Mouse (Mus musculus): ENCODE data around the gene Snapin.

Snapin gene

DNA sequence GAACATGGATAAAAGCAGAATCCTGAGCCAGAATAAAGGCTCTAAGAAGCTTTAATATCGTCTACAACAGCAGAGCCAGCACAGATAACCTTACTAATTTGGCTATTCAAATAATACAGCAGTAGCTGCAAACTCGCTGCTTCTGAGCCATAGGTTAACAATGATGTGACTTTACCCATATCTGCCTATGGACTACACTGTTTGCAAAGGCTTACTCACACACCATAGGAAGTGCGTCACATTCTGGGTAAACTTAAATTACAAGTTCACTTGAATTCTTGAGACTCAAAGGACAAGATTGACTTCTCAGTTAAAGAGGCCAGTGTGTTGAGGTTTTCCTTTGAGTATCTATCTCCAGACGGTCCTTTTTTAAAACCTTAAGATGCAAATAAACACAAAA is 12.6 kb upstream of the Snapin start:
- DNase-seq, result no peak

DNA sequence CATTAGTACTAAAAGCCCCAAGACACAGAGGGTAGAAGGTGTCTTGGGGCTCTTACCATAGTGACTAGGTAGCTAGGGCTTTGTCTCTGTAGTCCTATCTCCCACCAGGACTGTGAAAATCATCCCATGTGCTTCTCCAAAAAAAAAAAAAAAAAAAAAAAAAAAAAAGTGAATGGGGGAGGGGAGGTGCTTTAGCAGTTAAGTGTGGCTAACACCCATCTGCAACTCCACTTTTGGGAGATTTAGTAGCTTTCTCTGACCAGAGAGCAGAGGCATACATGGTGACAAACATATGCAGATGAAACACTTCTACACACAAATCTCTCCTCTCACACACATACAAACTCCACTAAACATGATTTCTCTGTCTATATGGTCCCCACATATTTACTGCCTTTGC is 6.8 kb upstream of the Snapin start:
- DNase-seq, result no peak

DNA sequence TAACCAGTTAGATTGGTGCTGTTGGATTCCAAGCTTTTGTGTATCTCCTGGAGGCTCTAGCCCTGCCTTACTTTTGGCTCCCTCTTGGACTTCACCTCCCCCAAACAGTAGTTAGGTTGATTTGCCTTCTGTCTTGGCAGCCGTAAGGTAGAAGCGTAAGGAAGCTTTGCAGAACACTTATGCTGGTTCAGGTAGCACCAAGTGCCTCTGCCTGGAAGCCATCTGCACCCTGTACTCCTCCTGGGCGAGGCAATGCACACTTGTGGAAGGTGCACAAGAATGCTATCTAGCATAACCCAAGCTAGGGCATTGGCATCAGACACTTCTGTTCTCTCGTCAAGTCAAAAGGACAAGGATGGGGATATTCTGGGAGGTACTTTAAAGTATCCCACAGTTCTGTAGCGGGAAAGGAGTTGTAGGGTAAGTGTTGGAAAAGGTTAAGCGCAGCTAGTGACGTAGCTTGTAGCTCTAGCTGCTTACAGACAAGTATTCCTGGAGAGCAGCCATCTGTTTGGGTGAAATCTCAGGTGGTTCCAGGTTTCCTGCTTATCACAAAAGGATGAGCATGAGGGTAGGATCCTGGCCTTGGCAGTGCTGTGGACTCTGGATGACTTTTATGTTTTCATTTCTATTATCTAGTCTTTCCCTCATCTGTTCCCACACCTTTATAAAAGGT is 5.2 kb upstream of the Snapin start:
- no peak for DNase-seq

DNA sequence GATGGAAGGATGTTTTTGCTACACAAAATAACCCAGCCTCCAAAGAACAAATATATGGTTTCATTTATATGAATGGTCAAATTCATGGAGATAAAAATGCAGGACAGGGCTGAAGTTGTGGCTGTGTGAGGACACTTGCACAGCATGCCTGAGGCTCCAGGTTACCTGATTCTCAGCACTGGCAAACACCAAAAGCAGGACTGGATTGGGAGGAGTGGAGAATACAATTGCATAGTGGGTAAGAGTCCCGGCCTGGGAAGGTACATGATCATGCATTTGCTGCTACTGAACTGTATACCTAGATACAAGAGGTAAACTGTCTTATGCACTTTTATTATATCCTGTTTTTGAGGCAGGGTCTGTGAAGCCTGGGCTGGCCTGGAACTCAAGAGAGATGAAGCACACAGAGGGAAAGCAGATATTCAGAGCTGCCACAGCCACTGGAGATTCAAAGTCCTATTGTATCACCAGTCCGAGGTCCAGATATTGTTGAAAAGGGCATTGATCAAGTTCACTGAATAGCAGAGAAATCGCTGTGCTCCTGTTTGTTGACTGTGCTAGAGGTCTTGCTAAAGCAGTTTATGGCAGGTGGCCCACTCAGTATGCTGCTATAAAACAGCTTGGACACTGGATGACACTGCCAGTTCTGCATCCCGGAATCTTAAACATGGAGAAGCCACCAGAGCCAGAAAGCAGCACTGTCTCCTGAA is 3.2 kb upstream of the Snapin start:
- DNase-seq, result no peak

DNA sequence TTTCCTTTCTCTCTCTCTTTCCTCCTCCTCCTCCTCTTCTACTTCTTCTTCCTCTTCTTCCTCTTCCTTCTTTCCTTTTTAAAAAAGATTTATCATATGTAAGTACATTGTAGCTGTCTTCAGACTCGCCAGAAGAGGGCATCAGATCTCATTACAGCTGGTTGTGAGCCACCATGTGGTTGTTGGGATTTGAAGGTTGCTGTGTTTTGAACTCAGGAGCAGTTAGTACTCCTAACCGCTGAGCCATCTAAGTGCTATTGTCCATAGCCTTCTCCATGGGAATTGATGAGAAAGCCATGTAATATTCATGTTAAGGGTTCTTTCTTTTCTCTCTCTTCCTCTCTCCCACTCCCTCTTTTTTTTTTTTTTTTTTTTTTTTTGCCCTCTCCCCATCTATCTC is 517 bp upstream of the Snapin start:
- peak; percentile 48 for DNase-seq

DNA sequence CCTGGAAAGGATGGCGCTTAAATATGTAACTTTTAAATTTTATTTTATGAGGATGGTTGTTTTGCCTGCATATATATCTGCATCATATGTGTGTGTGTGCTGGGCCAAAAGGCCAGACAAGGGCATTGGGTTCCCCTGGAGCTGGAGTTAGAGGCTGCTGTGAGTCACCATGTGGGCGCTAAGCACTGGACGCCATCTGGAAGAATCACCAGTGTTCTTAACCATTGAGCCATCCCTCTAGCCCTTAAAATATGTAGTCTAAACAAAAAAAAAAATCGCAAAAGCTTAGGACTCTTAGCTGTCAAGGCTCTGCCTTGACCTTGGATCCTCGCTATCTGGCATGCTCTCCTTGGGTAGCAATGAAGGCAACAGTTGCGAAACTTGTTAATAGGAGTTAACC is 2.3 kb downstream of the Snapin start:
- DNase-seq, result no peak

DNA sequence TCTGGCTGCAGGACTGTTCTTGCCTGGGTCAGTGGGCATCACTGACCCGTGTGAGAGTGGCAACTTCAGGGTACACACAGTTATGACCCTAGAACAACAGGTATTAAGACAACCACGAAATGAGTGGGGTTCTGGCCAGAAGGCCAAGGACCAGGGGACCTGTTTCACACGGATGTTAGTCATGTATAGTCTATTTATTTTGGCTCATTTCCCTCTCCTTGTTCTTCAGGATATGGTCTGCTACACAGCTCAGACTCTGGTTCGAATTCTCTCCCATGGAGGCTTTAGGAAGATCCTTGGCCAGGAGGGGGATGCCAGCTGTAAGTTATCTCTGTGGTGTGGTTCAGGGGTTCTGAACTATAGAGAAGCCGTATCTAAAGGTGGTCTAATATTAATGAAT is 3.8 kb downstream of the Snapin start:
- DNase-seq, result no peak

DNA sequence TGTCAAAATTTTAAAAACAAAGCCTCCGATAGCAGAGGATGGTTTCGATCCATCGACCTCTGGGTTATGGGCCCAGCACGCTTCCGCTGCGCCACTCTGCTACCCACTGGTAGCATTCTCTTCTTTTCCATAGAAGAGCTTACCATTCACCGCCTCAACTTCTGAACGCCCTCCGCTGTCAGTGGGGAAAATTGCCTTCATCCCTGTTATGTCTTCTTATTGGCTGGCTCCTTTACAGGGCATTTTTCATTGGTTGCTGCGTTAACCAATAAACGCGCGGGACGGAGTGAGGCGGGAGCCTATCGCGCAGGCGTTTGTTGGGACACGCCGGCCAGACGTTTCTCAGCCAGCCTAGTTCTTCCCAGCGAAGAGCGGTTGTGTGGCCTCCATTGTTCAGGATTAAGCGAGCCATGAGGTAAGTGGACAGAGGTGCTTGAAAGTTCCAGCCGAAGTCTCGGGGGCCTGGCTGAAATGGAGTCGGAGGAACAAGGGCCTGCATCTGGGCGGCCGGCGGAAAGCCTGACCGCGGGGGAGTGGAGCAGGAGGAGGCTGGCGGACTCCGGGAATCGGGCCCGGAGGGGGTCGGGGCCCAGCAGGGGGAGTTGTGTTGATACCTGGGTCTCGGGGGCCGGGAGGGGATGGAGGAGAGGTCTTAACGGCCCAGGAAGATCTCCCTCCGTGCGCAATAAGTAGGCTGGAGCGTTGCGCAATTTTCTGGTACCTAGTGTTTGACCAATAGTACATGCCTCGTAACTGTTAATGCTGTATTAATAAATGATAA is 14.8 kb downstream of the Snapin start, which contains the start of gene Ilf2:
Gene Ilf2, plus strand, starts transcription at position 296 of the 781 bp plus-strand sequence.
- DNase-seq, result peak; percentile 93

DNA sequence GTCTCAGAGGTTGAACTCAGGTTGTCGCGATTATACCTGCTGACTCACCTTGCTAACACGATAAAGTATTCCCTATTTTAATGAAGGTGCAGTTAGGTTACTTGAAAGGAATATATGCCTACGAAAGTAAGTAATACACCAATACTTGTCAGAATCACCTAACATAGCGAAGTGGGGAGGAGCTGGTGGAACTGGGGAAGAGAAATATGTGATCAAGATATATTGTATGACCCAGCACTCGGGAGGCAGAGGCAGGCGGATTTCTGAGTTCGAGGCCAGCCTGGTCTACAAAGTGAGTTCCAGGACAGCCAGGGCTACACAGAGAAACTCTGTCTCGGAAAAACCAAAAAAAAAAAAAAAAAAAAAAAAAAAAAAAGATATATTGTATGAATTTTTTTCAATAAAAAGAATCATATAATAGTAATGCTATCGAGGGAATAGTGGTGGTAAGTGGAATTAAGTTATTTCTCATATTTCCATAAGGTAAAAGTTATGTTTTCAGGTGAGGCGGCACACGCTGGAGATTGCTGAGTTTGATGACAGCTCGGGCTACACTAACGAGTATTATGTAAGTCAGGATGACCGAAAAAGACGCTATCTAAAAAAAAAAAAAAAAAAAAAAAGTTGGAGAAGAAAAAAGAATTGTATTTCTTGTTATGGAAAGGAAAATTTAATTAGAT is 15.5 kb downstream of the Snapin start:
- no peak for DNase-seq

DNA sequence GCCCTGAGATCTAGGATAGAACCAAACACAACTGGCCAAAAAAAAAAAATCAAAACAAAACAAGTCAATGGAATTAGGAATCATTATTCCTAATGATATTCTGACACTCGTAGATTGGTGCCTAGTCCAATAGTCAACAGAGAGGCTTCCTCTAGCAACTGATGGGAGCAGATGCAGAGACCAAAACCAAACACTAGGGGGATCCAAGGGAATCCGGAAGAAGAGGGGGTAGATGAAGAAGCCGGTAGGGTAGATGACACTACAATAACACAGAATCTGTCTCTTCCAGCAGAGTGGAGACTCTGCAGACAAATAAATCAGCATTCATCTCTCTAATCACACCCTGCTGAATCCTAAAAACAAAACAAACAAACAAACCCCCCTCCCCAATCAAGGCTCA is 18.6 kb downstream of the Snapin start:
- peak; percentile 77 for DNase-seq

DNA sequence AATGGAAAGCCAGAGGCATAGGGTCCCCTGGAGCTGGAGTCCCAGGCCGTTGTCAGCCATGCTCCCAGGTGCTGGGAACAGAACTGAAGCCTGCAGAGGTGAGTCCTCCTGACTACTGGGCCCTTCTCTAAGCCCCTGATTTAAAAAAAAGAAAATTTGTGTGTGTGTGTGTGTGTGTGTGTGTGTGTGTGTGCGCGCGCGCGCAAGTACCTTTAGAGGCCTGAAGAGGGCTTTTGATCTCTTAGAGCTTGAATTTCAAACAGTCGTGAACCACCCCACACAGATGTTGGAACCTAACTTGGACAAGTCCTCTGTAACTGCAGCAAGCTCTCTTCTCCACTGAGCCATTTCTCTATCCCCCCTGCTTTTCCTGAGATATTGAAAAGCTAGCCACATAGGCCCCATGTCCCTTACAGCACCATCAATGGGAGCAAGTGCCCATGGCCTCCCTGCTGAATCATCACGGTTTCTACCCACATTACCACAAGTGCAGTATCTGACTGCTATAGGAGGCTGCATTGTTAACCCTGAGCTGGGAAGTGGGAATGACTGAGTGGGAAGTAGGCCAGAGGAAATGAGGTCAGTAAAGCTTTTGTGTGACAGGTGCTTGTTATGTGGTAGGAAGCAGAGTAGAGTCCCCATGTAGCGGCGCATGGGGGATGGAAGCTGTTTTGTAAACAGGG is 23.1 kb downstream of the Snapin start:
- no peak for DNase-seq

DNA sequence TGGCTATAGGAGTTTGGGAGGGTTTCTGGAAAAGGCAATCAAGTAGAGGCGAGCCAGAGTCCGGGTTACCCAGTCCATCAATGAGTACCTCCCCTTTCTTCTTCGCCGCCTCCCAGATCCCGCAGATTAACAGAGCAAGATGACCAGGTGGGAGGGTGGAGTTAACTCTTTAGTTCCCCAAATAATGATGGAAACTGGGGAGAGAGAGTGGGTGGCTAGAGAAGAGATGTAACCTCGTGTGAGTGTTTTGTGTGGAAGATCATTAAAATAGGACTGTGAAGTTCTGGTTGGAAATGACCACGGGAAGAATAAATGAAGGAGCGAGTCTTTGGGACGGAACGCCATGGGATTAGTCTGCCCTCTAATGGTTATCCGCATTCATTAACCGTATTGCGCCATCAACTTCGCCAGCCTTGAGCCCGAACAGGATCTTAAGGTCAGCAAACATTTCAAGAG is 24.5 kb downstream of the Snapin start:
- no peak for DNase-seq

DNA sequence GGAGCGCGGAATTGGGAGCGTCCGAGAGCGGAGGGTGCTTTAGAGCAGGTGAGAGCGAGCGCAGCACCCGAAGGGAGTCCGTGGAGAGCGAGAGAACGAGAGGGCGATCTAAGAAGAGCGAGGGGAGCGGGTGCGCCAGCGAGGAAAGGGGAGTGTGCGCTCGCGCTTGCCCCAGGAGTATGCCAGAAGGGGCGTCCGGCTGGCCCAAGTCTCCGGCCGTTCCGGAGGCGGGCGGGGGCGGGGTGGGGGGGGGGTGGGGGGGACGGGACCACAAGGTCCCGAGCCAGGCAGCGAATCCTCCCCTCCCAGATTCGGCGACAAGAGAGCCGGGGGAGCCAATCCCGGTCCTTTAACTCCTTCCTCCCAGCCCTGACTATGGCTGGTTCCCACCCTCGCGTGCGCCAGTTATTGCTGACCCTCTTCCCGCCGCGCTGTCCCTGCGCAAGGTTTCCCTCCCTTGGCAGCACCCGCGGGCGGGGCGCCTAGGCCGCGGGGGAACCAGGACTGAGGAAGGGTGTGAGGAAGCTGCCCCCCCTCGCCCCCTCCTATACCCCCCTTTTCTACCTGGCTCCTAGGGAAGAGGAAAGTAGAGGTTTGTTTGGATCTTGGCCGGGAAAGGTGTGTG is 25.0 kb downstream of the Snapin start, which contains the start of gene Npr1:
Gene Npr1, minus strand, starts transcription at position 181 of the 625 bp plus-strand sequence.
- peak; percentile 26 for DNase-seq

DNA sequence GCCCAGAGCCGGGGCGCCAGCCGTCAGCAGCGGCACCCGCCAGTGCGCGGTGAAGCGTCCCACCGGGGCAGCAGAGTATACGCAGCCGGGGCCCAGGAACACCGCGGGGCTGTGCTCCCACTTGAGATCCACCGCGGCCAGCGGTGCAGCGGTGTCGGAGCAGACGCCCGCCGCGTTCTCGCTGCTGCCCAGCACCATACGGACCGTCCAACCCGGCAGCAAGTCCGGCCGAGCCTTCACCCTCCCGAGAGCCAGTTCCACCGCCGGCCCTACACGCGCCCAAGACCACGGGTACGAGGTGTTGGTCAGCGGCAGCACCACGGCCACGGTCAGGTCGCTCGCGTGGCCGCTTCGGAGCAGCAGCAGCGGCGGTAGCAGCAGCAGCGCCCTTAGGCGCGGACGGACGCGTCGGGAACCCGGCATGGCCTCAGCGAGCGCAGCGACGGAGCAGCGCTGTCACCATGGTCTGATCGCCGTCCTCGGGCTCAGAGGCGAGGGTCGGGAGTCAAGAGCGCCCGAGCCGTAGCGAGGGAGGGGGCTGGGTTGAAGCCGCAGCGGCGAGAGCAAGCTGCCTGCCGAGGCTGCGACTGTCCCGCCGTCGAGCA is 25.6 kb downstream of the Snapin start:
- peak; percentile 56 for DNase-seq

DNA sequence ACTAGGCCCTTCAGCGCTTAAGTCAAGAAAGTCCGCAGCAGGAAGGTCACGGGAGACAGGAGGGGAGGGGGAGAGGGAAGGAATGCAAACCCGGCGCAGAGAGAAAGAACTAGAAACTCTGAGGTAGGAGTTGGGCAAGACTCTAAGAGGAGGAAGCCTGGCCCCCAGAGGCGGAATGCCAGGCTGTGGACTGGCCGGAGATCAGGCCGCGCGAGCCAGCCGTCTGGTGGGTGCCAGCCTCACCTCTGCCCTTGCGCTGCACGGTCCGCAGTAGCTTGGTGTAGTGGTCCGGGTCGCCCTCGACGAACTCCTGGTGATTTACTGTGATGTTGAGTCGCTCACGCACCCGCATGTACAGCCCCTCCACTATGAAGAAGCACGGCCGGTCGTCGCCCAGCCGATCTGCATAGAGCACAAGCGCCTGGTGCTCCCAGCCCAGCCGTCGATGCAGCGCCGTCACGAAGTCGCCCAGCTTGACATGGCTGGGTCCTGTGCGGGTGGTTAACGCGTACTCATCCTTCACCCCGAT is 26.2 kb downstream of the Snapin start:
- DNase-seq, result no peak

DNA sequence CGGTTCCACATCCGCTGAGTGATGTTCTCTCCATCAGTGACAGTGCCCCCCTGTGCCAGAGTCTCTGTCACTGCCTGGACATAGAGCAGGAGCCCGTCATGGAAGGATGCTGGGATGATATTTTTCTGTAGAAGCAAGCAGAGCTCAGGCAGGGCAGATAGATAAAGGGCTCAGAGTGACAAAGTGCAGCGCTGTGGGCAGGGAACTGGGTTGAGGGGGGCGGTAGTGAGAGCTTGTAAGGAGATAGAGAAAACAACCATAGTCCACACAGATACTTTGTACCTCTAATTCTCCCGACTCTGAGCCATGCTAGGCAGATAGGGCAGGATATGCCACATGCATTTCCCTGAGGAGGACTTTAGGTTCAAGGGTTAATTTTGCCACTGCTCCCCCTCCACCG is 28.3 kb downstream of the Snapin start:
- peak; percentile 22 for DNase-seq

DNA sequence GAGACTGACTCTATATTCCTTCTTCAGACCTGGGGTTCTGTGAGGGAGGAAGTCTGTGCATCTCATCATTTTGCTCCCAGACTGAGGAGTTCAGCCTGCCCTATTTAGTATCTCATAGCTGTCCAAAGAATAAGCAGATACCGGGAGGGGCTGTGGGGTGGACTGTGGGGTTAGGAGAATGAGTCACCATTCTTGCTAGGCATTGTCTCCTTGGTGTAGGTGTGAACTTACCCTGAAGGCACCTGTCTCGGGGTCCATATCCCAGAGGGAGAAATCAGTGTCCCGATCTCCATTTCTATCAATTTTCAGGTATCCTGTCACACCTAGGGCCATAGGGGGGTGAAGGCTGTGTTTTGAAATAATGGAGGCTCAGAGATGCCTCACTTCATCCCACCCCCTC is 28.9 kb downstream of the Snapin start:
- DNase-seq, result no peak

DNA sequence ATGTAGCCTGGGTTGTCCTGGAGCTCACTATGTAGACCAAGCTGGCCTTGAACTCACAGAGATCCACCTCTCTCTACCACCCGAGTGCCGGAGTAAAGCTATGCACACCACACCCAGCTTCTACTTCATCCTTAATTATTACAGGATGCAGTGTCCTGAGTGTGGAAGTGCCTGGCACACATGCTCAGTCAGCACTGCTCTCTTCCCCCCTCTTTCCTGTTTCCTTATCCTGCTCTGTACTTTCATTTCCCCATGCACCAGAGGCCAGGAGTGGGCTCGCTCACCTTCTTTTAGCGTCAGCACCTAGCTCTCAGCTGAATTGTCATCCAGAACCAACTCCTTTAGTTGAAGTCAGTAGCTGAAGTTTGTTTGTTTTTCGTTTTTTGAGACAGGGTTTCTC is 30.5 kb downstream of the Snapin start:
- DNase-seq, result no peak

DNA sequence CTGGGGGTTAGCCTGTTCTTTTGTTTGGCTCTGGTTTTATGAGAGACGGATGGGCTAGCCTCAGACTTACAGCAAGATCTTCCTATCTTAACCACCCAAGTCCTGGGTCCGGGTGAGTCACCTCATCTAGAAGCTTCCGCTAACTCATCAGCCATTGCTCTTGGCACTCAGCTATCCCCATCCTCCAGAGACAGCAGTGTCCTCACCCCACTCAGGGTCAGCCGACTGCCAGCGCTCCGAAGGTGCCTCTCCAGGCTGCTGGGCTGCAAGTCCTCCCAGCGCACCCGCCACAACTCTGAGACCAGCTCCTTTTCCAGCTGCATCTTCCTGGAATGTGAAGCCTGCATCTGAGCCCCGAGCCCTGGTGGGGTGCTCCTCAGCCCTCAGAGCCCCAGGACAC is 31.1 kb downstream of the Snapin start:
- no peak for DNase-seq

DNA sequence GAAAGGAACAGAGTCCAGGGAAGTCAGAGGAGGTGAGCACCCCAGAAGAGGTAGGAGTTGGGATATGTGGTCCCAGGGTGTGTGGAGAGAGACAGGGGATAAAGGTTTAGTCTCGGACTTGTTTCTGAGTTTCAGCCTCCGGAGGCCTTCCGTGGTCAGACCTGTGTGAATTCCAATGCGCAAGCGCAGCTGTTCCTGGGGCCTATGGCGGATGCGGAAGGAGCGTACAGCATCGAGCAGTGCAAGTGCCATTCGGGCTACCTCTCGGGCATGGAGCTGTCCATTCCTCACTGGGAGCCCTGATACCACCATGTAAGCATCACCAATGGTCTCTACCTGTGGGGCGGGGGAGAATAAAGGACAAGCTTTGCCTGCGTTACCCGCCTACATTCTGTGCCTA is 35.9 kb downstream of the Snapin start:
- no peak for DNase-seq

DNA sequence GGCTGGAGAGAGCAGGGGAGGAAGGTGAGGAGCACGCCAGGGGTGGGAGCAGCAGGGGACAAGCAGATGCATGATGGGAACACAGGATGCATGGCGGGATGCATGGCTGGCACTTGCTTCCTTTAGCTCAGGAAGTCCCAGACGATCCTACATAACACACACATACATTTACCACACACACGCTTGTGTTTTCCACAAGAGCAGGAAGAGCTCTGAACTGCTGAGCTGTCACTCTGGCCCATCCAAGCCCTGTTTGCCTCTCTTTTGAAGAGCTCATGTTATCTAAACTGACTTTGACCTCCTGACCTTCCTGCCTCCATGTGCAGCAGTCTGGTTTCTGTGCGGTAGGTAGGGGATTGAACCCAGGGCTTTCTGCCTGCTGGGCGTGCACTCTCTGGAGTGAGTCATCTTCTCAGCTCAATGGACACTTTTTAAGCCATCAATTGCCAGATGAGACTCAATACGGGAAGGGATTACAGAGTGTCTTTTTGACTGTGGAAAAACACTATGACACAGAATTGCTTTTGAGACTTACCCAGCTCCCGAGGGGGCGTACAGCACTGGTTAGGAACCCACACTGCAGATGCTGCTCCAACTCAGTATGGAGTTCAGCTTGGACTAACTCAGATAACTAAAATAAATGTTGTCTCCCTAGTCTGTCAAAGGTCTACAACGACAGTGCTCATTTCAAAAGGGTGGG is 39.3 kb downstream of the Snapin start:
- DNase-seq, result no peak
